Mouse (Mus musculus) G1E (cell line): ENCODE results near the gene Lrig1. TPM values are rescaled to one million over a fixed set of nuclear protein-coding genes. Genes with fewer than 3 reads are reported as not detected.

Source experiments
- ATAC-seq: 2 replicates; pipeline ENCODE4 v1.8.0; 2016; ENCODE audit warnings: mild to moderate bottlenecking; ENCODE audit not compliant: insufficient number of reproducible peaks, poor library complexity, low FRiP score, severe bottlenecking; ENCODE audit errors: extremely low read depth
- DNase-seq: peaks from one replicate; pipeline ENCODE4 v3.0.0; 2012; ENCODE audit warnings: low spot score
- H3K27me3 ChIP-seq: 2 replicates; pipeline ENCODE4 v1.6.1; 2012; ENCODE audit warnings: mild to moderate bottlenecking, low read length, inconsistent platforms; ENCODE audit not compliant: insufficient read depth
- H3K36me3 ChIP-seq: replicated peaks from 2 replicates; pipeline ENCODE3; 2012; ENCODE audit warnings: mild to moderate bottlenecking, inconsistent platforms
- H3K4me1 ChIP-seq: 2 replicates; pipeline ENCODE4 v1.6.1; 2012; ENCODE audit warnings: low read depth, low read length, inconsistent platforms, mixed read lengths; ENCODE audit not compliant: insufficient read depth
- H3K4me3 ChIP-seq: 2 replicates; pipeline ENCODE4 v1.5.1; 2012; ENCODE audit warnings: low read depth, mild to moderate bottlenecking, inconsistent platforms, low read length, moderate library complexity, mixed read lengths
- H3K9me3 ChIP-seq: replicated peaks from 2 replicates; pipeline ENCODE4 v1.6.1; 2012; ENCODE audit warnings: inconsistent platforms
- CTCF ChIP-seq: IDR thresholded peaks from 2 replicates; pipeline ENCODE4 v1.5.1; 2012; ENCODE audit warnings: low read depth, low read length, inconsistent platforms, mixed read lengths
- GATA1 ChIP-seq: IDR thresholded peaks from 2 replicates; pipeline ENCODE4 v1.6.1; 2012; ENCODE audit warnings: borderline replicate concordance, low read length, inconsistent platforms, mixed read lengths
- GATA2 ChIP-seq: IDR thresholded peaks from 2 replicates; pipeline ENCODE4 v1.6.1; 2012; ENCODE audit warnings: low read depth, low read length, inconsistent platforms, borderline replicate concordance
- POLR2AphosphoS5 ChIP-seq: IDR thresholded peaks from 2 replicates; pipeline ENCODE4 v1.6.1; 2012; ENCODE audit warnings: low read depth, low read length, inconsistent platforms; ENCODE audit not compliant: insufficient replicate concordance
- TAL1 ChIP-seq: conservative IDR thresholded peaks from 2 replicates; pipeline ENCODE4 v1.6.1; 2012; ENCODE audit warnings: low read depth, low read length, inconsistent platforms, mixed read lengths
- polyA plus RNA-seq: library from polyadenylated mRNA; stranded (reverse); fragments of >175 nt; gene quantifications from 2 replicates; pipeline ENCODE4 v1.2.3, GENCODE M21; 2012
- total RNA-seq, 2 experiments: library from RNA; stranded (forward) in 1 of 2; stranded (reverse) in 1 of 2; fragments of 200-1000 nt in 1 of 2; fragments of >200 nt in 1 of 2; fragmentation: Nextera tagmentation in 1 of 2; gene quantifications; 2 replicates each; pipeline ENCODE4 v1.2.3; 2014 to 2017

The Lrig1 gene
- total and polyA plus RNA-seq, 3 experiments = 7.0 to 23.6 (median 9.7) TPM

GRCm38 (mm10) chr6:94596761-94597485 lies 103.0 kb downstream of the Lrig1 start:
- H3K9me3 ChIP-seq = no peaks in the 10 kb centered on the region
- peaks cover 74% of the 10 kb centered on the region for H3K36me3 ChIP-seq
- H3K4me1 ChIP-seq = peaks cover 4% of the 10 kb centered on the region; the same call in 1 of the 2 replicates
- DNase-seq (no peak), ATAC-seq (no peak)
- H3K27me3 ChIP-seq = no peaks in the 10 kb centered on the region
- H3K4me3 ChIP-seq = no peak overlapping the region
- TF ChIP-seq POLR2AphosphoS5 = no peak
- TF ChIP-seq GATA2 = no peak
- no peak for TF ChIP-seq TAL1
- TF ChIP-seq CTCF = no peak
- no peak for TF ChIP-seq GATA1

GRCm38 (mm10) chr6:94596051-94596760 lies 103.8 kb downstream of the Lrig1 start:
- TF ChIP-seq TAL1 (no peak), GATA2 (no peak), CTCF (no peak), GATA1 (no peak), POLR2AphosphoS5 (no peak)
- Histone ChIP-seq H3K9me3 (no peaks in the 10 kb centered on the region), H3K4me3 (no peak overlapping the region), H3K36me3 (peaks cover 70% of the 10 kb centered on the region), H3K27me3 (no peaks in the 10 kb centered on the region), H3K4me1 (no peaks in the 10 kb centered on the region)
- ATAC-seq (no peak), DNase-seq (no peak)

GRCm38 (mm10) chr6:94595206-94595605 lies 104.8 kb downstream of the Lrig1 start:
- no peak for TF ChIP-seq GATA1
- no peak for TF ChIP-seq GATA2
- TF ChIP-seq TAL1 = no peak
- no peak for TF ChIP-seq POLR2AphosphoS5
- TF ChIP-seq CTCF = no peak
- Histone ChIP-seq H3K27me3 (no peaks in the 10 kb centered on the region), H3K4me1 (no peaks in the 10 kb centered on the region), H3K4me3 (no peak overlapping the region), H3K36me3 (peaks cover 62% of the 10 kb centered on the region), H3K9me3 (no peaks in the 10 kb centered on the region)
- ATAC-seq (no peak), DNase-seq (no peak)

- Histone ChIP-seq H3K27me3 (no peaks in the 10 kb centered on the region), H3K9me3 (no peaks in the 10 kb centered on the region), H3K4me1 (no peaks in the 10 kb centered on the region), H3K36me3 (peaks cover 57% of the 10 kb centered on the region), H3K4me3 (no peak overlapping the region)
- TF ChIP-seq POLR2AphosphoS5 (no peak), GATA2 (no peak), TAL1 (no peak), GATA1 (no peak), CTCF (no peak)
- ATAC-seq = no peak
- DNase-seq = no peak
Measured at GRCm38 (mm10) chr6:94594711-94595110, 105.2 kb downstream of the Lrig1 start.

- H3K9me3 ChIP-seq = no peaks in the 10 kb centered on the region
- no peaks in the 10 kb centered on the region for H3K4me1 ChIP-seq
- no peak overlapping the region for H3K4me3 ChIP-seq
- H3K27me3 ChIP-seq = no peaks in the 10 kb centered on the region
- ATAC-seq (no peak), DNase-seq (no peak)
- TF ChIP-seq GATA2 = no peak
- TF ChIP-seq POLR2AphosphoS5 = no peak
- no peak for TF ChIP-seq CTCF
- TF ChIP-seq GATA1 = no peak
- TF ChIP-seq TAL1 = no peak
- H3K36me3 ChIP-seq = peaks cover 53% of the 10 kb centered on the region
Measured at GRCm38 (mm10) chr6:94594096-94594665, 105.8 kb downstream of the Lrig1 start.

- DNase-seq (no peak), ATAC-seq (no peak)
- H3K4me1 ChIP-seq = no peaks in the 10 kb centered on the region
- H3K27me3 ChIP-seq = no peaks in the 10 kb centered on the region
- no peak for TF ChIP-seq GATA1
- TF ChIP-seq CTCF = no peak
- no peak for TF ChIP-seq TAL1
- TF ChIP-seq POLR2AphosphoS5 = no peak
- no peak for TF ChIP-seq GATA2
- H3K9me3 ChIP-seq = 0 out of 2 replicates have a peak, but pooled peaks cover 3% of the 10 kb centered on the region
- no peak overlapping the region for H3K4me3 ChIP-seq
- peaks cover 44% of the 10 kb centered on the region for H3K36me3 ChIP-seq
Measured at GRCm38 (mm10) chr6:94592710-94593109, 107.2 kb downstream of the Lrig1 start.
